Mouse (Mus musculus): ENCODE measurements around the gene Tfap2b.

Gene Tfap2b

GRCm38 (mm10) chr1:19208641-19209358 lies at the start of gene Tfap2b:
Tfap2b (plus strand) TSS chr1:19208914.
- DNase-seq (ENCODE audit: low spot score in 2 of 2), result no peak

DNA sequence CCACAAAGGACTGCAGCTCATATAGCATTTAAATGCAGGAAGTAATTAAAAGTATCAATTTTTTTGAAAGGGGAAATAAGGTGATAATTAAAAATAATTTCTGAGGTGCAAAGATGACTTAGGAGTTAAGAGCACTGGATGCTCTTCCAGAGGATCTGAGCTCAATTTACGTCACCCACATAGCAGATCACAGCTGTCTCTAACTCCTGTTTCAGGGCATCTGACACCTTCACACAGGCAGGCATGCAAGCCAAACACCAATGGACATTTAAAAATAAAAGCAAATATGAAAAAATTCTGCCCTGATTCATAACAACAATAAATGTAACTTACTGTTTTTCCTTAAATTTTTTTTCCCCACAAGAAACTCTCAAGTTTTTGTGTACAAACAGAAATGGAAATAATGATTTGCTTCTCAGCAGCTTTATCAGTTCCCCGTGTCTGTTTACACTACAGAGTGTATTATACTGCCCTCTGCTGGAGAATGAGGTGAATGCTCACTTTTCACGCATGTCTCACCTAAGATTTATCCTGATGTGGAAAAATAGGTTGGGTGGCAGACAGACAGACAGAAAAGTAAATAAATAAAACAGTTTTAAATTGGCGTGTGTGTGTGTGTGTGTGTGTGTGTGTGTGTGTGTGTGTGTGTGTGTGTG lies 29.8 kb upstream of the Tfap2b start:
- no peak for DNase-seq (ENCODE audit: low spot score in 2 of 2)

GRCm38 (mm10) chr1:19205649-19206048 lies 3.1 kb upstream of the Tfap2b start:
- DNase-seq (ENCODE audit: low spot score in 2 of 2), result no peak

- no peak for DNase-seq (ENCODE audit: low spot score in 2 of 2)
Measured at GRCm38 (mm10) chr1:19206194-19206593, 2.5 kb upstream of the Tfap2b start.

GRCm38 (mm10) chr1:19207611-19208010 lies 1.1 kb upstream of the Tfap2b start:
- DNase-seq (ENCODE audit: low spot score in 2 of 2), result no peak

- no peak for DNase-seq (ENCODE audit: low spot score in 2 of 2)
Measured at GRCm38 (mm10) chr1:19209359-19209745, 638 bp downstream of the Tfap2b start.

GRCm38 (mm10) chr1:19209776-19210175 lies 1.1 kb downstream of the Tfap2b start:
- DNase-seq (ENCODE audit: low spot score in 2 of 2), result no peak

- DNase-seq (ENCODE audit: low spot score in 2 of 2), result no peak
Measured at GRCm38 (mm10) chr1:19210215-19211032, 1.7 kb downstream of the Tfap2b start.

DNA sequence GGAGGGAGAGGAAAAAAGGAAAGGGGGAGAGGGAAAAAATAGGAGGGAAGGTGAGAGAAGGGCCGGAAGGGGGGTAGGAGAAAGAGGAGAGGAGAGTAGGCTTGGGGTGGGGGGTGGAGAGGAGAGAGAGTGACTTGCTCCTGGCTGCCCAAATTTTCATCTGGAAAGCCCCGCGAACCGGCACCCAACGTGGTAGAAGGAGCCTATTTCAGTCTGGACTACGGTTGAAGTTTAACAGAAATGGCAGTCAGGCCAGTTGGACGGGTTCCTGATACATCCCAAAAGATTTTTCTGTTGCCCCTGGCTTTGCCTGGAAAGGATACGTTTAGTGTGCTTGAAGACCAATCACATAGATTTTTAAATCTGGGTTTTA lies 2.3 kb downstream of the Tfap2b start:
- no peak for DNase-seq (ENCODE audit: low spot score in 2 of 2)

DNA sequence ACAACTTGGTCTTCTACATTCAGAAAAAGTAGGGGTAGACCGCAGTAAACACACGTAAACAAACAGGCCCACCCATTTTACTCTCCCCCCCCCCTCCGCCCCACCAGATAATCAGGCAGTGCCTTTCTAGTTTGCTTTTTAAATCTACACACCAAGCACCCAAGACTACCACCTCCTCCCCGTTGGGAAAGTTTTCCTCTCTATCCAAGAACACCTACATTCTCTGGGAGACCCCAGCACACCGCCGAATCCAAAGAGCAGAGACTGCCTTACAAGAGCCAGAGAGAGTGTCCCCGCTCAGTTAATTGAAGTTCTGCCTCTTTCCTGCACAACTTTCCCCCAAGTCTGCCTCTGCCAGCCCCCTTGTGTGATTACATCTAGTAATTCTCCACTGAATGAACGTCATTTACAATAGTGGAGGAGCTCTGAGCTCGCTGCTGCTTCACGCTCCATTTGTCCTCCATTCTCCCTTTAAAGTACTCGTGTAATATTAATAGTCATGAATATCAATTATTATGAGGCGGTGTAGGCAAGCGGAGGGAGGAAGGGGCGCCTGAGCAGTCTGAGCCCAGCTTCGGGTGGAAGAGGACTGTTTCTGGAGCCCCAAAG lies 2.9 kb downstream of the Tfap2b start:
- DNase-seq (ENCODE audit: low spot score in 2 of 2), result no peak

GRCm38 (mm10) chr1:19212691-19213090 lies 4.0 kb downstream of the Tfap2b start:
- no peak for DNase-seq (ENCODE audit: low spot score in 2 of 2)

DNA sequence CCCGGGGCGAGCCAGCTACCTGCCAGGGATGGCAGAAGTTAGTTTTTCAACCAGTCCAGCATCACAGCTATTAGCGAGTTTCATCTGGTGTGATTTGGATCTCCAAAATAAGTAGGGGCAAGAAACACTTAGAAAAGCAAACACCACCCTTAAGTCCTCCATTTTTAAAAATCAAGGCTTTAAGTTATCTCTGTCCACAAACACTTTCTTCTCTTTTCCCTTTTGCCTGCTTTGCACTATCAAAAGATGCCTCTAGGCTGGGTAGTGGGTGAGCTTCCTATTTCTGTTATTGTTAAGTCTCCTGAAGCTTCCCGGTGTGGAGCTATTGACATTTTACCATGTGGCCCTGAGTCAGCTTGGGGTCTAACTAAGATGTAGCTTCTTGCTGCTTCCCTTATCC lies 4.5 kb downstream of the Tfap2b start:
- DNase-seq (ENCODE audit: low spot score in 2 of 2), result no peak

- no peak for DNase-seq (ENCODE audit: low spot score in 2 of 2)
Measured at GRCm38 (mm10) chr1:19213851-19214395, 5.2 kb downstream of the Tfap2b start.

DNA sequence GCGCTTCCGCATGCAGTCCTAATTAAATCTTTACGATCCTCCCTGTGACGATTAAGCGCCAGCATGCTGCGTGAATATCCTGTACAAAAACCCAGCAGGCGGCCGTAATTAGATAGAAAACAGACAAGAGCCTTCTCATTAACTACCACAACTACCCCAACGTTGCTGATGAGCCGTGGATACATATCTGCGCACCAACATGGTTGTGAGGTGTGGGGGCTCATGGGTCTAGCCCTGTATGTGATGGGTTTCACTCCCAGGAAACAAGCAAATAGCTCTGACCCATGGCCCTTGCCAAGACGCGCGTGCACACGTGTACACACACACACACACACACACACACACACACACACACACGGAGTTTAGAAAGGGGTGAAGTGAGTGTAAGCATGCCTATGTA lies 8.7 kb downstream of the Tfap2b start:
- no peak for DNase-seq (ENCODE audit: low spot score in 2 of 2)

DNA sequence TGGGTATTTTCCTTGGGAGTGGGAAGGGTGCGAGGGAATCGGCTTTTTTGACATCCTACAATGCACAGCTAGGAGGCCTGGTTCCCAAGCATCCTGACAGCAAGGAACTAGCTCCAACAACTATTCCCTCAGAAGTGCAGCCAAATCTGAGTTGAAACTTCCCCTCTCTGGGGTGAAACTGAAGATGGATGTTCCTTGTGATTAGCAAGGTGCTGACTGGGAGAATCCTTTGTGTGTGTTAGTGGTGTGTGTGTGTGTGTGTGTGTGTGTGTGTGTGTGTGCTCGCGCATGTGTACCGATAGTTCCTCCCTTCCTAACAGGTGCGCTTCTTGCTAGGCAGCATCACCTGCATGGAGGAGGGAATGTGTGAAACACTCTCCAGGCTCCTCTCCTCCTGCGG lies 9.5 kb downstream of the Tfap2b start:
- no peak for DNase-seq (ENCODE audit: low spot score in 2 of 2)

- DNase-seq (ENCODE audit: low spot score in 2 of 2), result no peak
Measured at GRCm38 (mm10) chr1:19219381-19219780, 10.7 kb downstream of the Tfap2b start.

DNA sequence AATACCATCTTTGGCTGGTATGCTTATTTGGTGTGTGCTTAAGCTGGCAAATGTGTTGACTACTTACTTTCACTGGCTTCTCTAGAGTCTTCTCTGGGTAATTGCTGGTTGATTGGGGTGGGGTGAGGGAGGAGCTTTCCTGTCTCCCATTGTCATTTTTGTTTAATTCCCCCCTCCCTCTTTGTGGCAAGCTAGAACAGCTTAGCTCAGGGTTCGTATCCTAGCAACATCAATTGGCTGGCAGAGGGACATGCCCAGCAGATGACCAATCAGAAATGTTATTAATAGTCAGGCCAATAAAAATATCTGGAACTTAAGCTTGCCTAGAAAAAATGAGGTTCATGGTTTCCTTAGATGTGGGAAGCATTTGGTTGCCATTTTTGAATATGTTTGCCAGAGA lies 11.8 kb downstream of the Tfap2b start:
- no peak for DNase-seq (ENCODE audit: low spot score in 2 of 2)

- no peak for DNase-seq (ENCODE audit: low spot score in 2 of 2)
Measured at GRCm38 (mm10) chr1:19221601-19222000, 12.9 kb downstream of the Tfap2b start.

GRCm38 (mm10) chr1:19226699-19227098 lies 18.0 kb downstream of the Tfap2b start:
- DNase-seq (ENCODE audit: low spot score in 2 of 2), result no peak

GRCm38 (mm10) chr1:19230926-19231573 lies 22.3 kb downstream of the Tfap2b start:
- no peak for DNase-seq (ENCODE audit: low spot score in 2 of 2)

DNA sequence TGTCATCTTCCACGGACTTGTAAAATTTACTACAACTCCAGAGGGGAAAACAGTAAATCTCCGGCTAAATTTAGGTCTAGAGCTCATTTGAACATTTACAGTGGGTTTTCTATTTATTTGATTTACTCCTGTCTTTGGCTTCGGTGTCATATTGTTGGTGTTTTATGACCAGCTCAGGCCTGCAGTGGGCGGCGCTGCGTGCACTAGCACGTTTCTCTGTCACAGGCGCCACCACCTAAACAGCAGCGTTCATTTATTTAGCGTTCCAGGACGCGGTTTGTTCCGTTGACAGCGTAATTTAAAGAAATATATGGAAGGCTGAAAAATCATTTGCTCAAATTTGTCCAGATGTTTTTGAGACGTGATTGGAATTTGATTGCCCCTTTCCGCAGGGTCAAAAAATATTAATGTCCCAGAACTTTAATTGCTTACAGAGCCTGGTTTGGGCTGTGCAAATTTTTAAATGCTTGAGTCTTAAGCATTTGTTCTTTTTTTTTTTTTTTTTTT lies 22.9 kb downstream of the Tfap2b start:
- DNase-seq (ENCODE audit: low spot score in 2 of 2), result no peak
